Mouse (Mus musculus) gastrocnemius, postnatal 25 days (tissue): ENCODE measurements at regions not wholly inside any gene's neighbourhood (a gene's known extent, or its start where the extent isn't known, plus 50 kb on each side); places are given as distances from the start of the nearest gene placed in this dataset.

Experiments
- DNase-seq: peaks from one replicate; pipeline ENCODE4 v3.0.0; 2022

- DNase-seq = no peak
Measured at GRCm38 (mm10) chr3:82207321-82207720, 61.7 kb upstream of the Gucy1a1 start.
